Mouse (Mus musculus): Measurements from ENCODE around the gene Fkbp1b.

DNA sequence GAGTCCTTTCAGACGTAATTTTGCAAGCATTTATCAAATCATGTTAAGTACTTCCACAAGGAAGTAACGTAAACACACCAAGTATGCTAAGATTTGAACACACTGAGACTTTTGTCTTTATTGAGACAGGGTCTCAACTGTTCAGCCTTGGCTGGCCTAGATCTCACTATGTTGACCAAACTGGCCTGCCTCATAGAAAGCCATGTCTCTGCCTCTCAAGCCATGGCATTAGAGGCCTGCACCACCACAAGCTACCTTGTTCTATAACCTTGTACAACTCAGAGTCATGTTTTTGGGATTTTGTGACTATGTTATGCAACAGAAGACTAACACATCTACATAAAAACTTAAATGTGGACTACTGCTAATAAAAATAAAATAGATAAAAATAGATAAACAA, 40.7 kb upstream of the Fkbp1b start:
- no peak for TF ChIP-seq CTCF (IDR thresholded peaks at IDR 0.05; ENCODE audit: control insufficient read depth, insufficient read depth, low read length)
- no peak for TF ChIP-seq POLR2A (IDR thresholded peaks at IDR 0.05; ENCODE audit: borderline replicate concordance, control insufficient read depth, low read depth, low read length)

Measured in bone marrow, adult 2 months (tissue).